Mouse (Mus musculus) kidney, postnatal 14 days (tissue): ENCODE data around the gene Trappc11.
"Not testable (repeated sequence)": the region's sequence is repeated elsewhere in the genome, so short reads cannot be mapped to it uniquely, and the experiment has no call there.

Experiments
- DNase-seq: peaks from one replicate; pipeline ENCODE4 v3.0.0; 2022; ENCODE audit warnings: mixed read lengths

Gene Trappc11

GRCm38 (mm10) chr8:47482354-47483071 lies 50.8 kb downstream of the Trappc11 start:
- DNase-seq: peak; percentile 71

GRCm38 (mm10) chr8:47480039-47480438 lies 53.2 kb downstream of the Trappc11 start:
- DNase-seq: no peak

GRCm38 (mm10) chr8:47461650-47462049 lies 71.6 kb downstream of the Trappc11 start:
- peak; percentile 63 for DNase-seq

GRCm38 (mm10) chr8:47459216-47459749 lies 74.0 kb downstream of the Trappc11 start:
- DNase-seq: peak; percentile 14

GRCm38 (mm10) chr8:47458591-47458990 lies 74.7 kb downstream of the Trappc11 start:
- peak; percentile 24 for DNase-seq

GRCm38 (mm10) chr8:47449211-47449610 lies 84.1 kb downstream of the Trappc11 start:
- not testable (repeated sequence) for DNase-seq

GRCm38 (mm10) chr8:47446312-47447046 lies 86.8 kb downstream of the Trappc11 start, which contains the start of gene Stox2:
TSS of gene Stox2 (minus strand) at chr8:47446362.
- no peak for DNase-seq
